Mouse (Mus musculus) spleen, adult 2 months (tissue): ENCODE data around the gene Creb5.

Experiments used
- CTCF ChIP-seq: fragments of 200-500 bp; IDR thresholded peaks from 2 replicates; pipeline ENCODE4 v1.5.1; 2011; ENCODE audit warnings: mild to moderate bottlenecking, inconsistent platforms; ENCODE audit not compliant: insufficient read depth, insufficient read length, insufficient replicate concordance; ENCODE audit errors: extremely low read depth
- POLR2A ChIP-seq: fragments of 200-500 bp; IDR thresholded peaks from 2 replicates; pipeline ENCODE4 v1.6.1; 2011; ENCODE audit warnings: low read depth, low read length, inconsistent platforms

- TF ChIP-seq CTCF: no peak
- no peak for TF ChIP-seq POLR2A
Observed at GRCm38 (mm10) chr6:53459995-53460747, 173.1 kb downstream of the Creb5 start.
